Mouse (Mus musculus) spleen, adult 10 weeks (tissue): Measurements from ENCODE around the gene Arpc3. TPM values are rescaled to one million over a fixed set of nuclear protein-coding genes. Genes with fewer than 3 reads are reported as not detected.

Experiments
- polyA plus RNA-seq: library from polyadenylated mRNA; stranded (reverse); fragments of 350-450 nt; fragmentation: Illumina TruSeq; extraction: RNeasy Lipid Tissue Mini Kit (QIAGEN cat#74804); gene quantifications from one replicate; pipeline ENCODE4 v1.2.3, GENCODE M21; 2015; ENCODE audit warnings: low replicate concordance; ENCODE audit not compliant: insufficient read depth

The Arpc3 gene
- polyA plus RNA-seq: 404 TPM

GRCm38 (mm10) chr5:122391786-122392180, at the start of gene Arpc3:
Arpc3 (plus strand) TSS chr5:122391878.

DNA sequence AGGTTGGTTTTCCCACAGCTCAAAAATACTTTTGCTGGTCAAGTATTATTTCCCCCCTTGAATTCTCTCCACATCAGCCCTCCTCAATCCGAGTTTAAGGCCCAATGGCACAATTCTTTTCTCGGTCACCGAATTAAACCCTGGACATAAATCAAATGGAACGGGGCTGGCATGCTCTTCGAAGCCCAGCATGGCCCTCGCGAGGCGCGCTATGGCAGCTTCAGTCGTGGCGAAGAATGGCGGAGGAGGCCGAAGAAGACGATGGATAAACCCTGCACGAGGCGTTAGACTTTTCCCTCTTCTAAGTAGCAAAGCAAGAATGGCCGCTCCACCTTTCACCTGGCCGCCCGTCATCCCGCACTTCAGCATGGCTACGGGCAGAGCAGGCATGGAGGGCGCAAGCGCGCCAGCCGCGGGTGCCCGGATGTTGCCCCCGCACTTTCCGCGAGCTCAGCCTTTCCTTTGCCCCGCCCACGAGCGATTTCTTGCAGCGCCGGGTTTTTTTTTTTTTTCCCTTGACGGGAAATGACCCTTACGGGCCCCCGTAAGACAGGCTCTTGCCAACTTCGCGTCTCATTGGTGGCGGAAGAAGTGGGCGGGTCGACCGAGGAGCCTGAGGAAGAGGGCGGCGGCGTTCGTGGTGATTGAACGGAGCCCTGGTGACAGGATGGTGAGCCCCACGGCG, 37.7 kb upstream of the Arpc3 start, which contains the start of the genes Rad9b and Vps29:
Gene Rad9b (minus strand): TSS at position 427 of the 685 bp plus-strand sequence.
Gene Vps29 (plus strand): TSS at position 563 of the 685 bp plus-strand sequence.

DNA sequence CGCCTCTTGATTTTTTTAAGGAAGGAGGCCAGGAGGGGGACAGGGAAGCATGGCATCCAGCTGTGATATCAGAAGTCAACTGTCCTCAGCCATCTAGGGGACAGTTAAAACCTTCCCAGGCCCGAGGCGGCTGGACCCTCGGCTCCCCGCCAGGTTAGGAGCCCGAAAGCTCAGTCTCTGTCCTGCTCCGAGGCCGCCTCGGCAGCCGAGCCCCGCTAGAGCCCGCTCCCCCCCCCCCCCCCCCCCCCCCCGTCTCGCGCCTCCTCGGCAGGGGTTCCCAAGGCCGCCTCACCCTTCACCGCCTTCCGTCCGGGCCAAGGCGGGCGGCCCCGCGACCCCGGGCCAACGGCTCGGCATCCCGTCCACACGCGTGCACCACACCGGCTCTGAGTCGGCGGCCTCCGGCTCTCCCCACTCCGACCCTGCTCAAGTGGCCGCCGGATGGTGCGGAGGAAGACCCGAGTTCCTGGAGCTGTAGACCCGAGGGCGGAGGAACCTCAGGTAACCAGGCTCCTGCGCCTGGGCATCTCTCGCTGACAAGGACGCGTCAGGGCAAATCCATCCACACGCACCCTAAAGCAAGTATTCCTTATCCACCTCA, 20.0 kb upstream of the Arpc3 start, which contains the start of gene Gpn3:
Gene Gpn3 (plus strand): TSS at position 286 of the 601 bp plus-strand sequence.

DNA sequence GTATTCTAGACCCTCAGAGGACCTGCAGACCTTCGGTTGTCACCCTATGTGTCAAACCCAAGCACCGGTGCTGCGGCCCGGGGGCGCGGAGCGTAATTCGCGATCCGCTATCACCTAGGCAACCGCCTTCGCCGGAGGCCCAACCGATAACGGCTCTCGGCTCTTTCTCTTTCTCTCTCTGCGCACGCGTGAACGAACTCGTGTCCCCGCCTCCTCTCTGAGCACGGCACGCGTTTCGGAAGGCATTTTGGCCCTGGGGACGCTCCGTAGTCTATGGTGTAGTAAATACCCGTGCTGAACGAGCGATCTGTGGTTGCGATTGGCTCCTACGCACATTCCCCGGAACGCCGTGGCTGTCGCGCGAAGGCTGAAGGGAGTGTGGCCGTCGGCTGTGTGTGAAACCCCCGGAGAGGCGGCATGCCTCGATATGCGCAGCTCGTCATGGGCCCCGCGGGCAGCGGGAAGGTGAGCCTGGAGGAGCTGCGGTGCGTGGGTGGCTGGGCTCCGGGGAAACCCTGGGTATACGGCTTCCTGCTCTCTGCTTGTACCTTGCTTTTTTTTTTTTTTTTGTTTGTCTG, 19.4 kb upstream of the Arpc3 start, which contains the start of gene Fam216a:
Gene Fam216a (minus strand): TSS at position 173 of the 578 bp plus-strand sequence.

DNA sequence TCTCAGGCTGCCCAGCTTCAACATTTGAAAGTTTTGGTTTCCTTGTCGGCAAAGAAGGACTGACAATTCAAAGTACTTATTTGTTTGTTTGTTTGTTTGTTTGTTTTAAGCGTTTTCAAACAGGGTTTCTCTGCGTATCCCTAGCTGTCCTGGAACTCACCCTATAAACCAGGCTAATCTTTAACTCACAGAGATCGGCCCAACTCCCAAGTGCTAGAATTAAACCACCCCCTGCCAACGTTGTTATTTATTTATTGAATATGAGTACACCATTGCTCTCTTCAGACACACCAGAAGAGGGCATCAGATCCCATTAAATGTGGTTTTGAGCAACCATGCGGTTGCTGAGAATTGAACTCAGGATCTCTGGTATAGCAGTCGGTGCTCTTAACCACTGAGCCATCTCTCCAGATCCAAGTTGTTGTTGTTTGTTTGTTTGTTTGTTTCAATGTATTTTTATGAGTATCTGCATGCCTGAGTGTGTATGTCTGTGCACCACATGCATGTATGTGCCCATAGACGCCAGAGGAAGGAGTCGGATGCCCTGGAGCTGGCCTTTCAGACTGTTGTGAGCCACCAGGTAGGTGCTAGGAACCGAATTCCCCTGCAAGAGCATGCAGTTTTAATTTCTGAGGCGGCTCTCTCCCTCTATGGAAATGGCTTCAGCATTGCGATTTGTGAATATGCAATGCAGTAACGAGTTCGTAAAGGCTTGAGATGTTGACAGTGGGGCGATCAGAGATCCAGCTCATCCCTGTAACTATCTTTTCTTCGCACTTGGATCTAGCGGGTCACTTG, 29.8 kb downstream of the Arpc3 start, which contains the start of gene Anapc7:
Gene Anapc7 (plus strand): TSS at position 423 of the 798 bp plus-strand sequence.

Other genes starting within 250 kb of the Arpc3 start
- gene Ppp1cc, start 233.6 kb upstream of the Arpc3 start, polyA plus RNA-seq: 414 TPM
- 148 TPM for gene Hvcn1, start 185.1 kb upstream of the Arpc3 start, polyA plus RNA-seq
- gene Tctn1, start 127.4 kb upstream of the Arpc3 start, polyA plus RNA-seq: 8.1 TPM
- gene Pptc7, start 107.5 kb upstream of the Arpc3 start, polyA plus RNA-seq: 28.4 TPM
- gene Rad9b, start 37.6 kb upstream of the Arpc3 start, polyA plus RNA-seq: 18.2 TPM
- 105 TPM for gene Vps29, start 37.5 kb upstream of the Arpc3 start, polyA plus RNA-seq
- 20.2 TPM for gene Gpn3, start 20.0 kb upstream of the Arpc3 start, polyA plus RNA-seq
- gene Fam216a, start 19.5 kb upstream of the Arpc3 start, polyA plus RNA-seq: 9.8 TPM
- 22.6 TPM for gene Anapc7, start 29.8 kb downstream of the Arpc3 start, polyA plus RNA-seq
- gene Atp2a2, start 110.3 kb downstream of the Arpc3 start, polyA plus RNA-seq: 86.7 TPM
- 6.6 TPM for gene Ift81, start 222.6 kb downstream of the Arpc3 start, polyA plus RNA-seq